Mouse (Mus musculus) hindbrain, embryonic 12.5 days (tissue): ENCODE measurements around the gene Hrg. TPM values are rescaled to one million over a fixed set of nuclear protein-coding genes. Genes with fewer than 3 reads are reported as not detected.
"Not testable (repeated sequence)": the region's sequence is repeated elsewhere in the genome, so short reads cannot be mapped to it uniquely, and the experiment has no call there.

Experiments
- ATAC-seq: fragments of 200-750 bp; cut with Nextera tagmentation; 2 replicates; pipeline ENCODE4 v1.8.0; 2017; ENCODE audit warnings: moderate TSS enrichment; ENCODE audit not compliant: low FRiP score
- H3K27ac ChIP-seq: fragments of 300-500 bp; sonication (generic); 2 replicates; pipeline ENCODE4 v1.5.1; 2016; ENCODE audit warnings: mild to moderate bottlenecking
- H3K27me3 ChIP-seq: fragments of 300-500 bp; sonication (generic); 2 replicates; pipeline ENCODE4 v1.6.1; 2016; ENCODE audit warnings: mild to moderate bottlenecking
- H3K36me3 ChIP-seq: fragments of 300-500 bp; sonication (generic); 2 replicates; pipeline ENCODE4 v1.6.1; 2016; ENCODE audit warnings: mild to moderate bottlenecking
- H3K4me1 ChIP-seq: fragments of 300-500 bp; sonication (generic); 2 replicates; pipeline ENCODE4 v1.6.1; 2016
- H3K4me2 ChIP-seq: fragments of 300-500 bp; sonication (generic); replicated peaks from 2 replicates; pipeline ENCODE4 v1.6.1; 2016; ENCODE audit warnings: mild to moderate bottlenecking
- H3K4me3 ChIP-seq: fragments of 300-500 bp; sonication (generic); 2 replicates; pipeline ENCODE4 v1.5.1; 2016; ENCODE audit warnings: mild to moderate bottlenecking
- H3K9ac ChIP-seq: fragments of 300-500 bp; sonication (generic); 2 replicates; pipeline ENCODE4 v1.6.1; 2016; ENCODE audit warnings: mild to moderate bottlenecking, moderate library complexity
- H3K9me3 ChIP-seq: fragments of 300-500 bp; sonication (generic); replicated peaks from 2 replicates; pipeline ENCODE4 v1.6.1; 2016; ENCODE audit warnings: mild to moderate bottlenecking
- WGBS: fragments of 180-500 bp; shearing (Covaris S2); methylation state at CpG from one replicate; pipeline ENCODE4 v1.1.7; 2016; 5-methylcytosine and 5-hydroxymethylcytosine counted together
- polyA plus RNA-seq: library from polyadenylated mRNA; unstranded; fragments of >200 nt; fragmentation: Nextera tagmentation; extraction: Ambion mirVana; gene quantifications from 2 replicates; pipeline ENCODE4 v1.2.1, GENCODE M21; 2016

Hrg gene
- polyA plus RNA-seq, 1 experiment from 2014 or later = not detected

GRCm38 (mm10) chr16:22967383-22968030, 16.6 kb downstream of the Hrg start:
- Histone ChIP-seq H3K27me3 (no peaks in the 10 kb centered on the region), H3K4me3 (no peak overlapping the region), H3K36me3 (no peaks in the 10 kb centered on the region), H3K27ac (no peak overlapping the region), H3K9ac (no peak overlapping the region), H3K4me2 (no peak overlapping the region), H3K9me3 (no peaks in the 10 kb centered on the region), H3K4me1 (no peaks in the 10 kb centered on the region)
- WGBS = 79% methylated on average over 1 of the region's 1 CpGs
- no peak for ATAC-seq

GRCm38 (mm10) chr16:22996951-22997350, 46.1 kb downstream of the Hrg start:
- not testable (repeated sequence) for ATAC-seq, H3K9ac ChIP-seq, H3K9me3 ChIP-seq, H3K4me1 ChIP-seq, H3K36me3 ChIP-seq, H3K27me3 ChIP-seq, H3K27ac ChIP-seq, H3K4me2 ChIP-seq, H3K4me3 ChIP-seq
- WGBS = 80% methylated on average over 3 of the region's 3 CpGs

Other genes starting within 250 kb of the Hrg start
- not detected in 2 replicates for gene Crygs, start 139.5 kb upstream of the Hrg start, polyA plus RNA-seq
- 30.1 and 32.5 TPM in 2 replicates for gene Tbccd1, start 93.4 kb upstream of the Hrg start, polyA plus RNA-seq
- gene Dnajb11, start 93.2 kb upstream of the Hrg start, polyA plus RNA-seq = 104 and 112 TPM in 2 replicates
- not detected in 2 replicates for gene Ahsg, start 59.8 kb upstream of the Hrg start, polyA plus RNA-seq
- not detected in 2 replicates for gene Fetub, start 32.7 kb upstream of the Hrg start, polyA plus RNA-seq
- gene Kng2, start 78.4 kb downstream of the Hrg start, polyA plus RNA-seq = not detected in 2 replicates
- gene Kng1, start 106.8 kb downstream of the Hrg start, polyA plus RNA-seq = not detected in 2 replicates
- gene Eif4a2, start 156.4 kb downstream of the Hrg start, polyA plus RNA-seq = 240 and 269 TPM in 2 replicates
- gene Rfc4, start 176.7 kb downstream of the Hrg start, polyA plus RNA-seq = 94.2 and 97.2 TPM in 2 replicates
- not detected in 2 replicates for gene Adipoq, start 195.5 kb downstream of the Hrg start, polyA plus RNA-seq